Mouse (Mus musculus): ENCODE results near the gene Agpat2.

The Agpat2 gene

GRCm38 (mm10) chr2:26596898-26597297, 7.3 kb downstream of the Agpat2 start:
- DNase-seq (ENCODE audit: low spot score in 2 of 2), result no peak

DNA sequence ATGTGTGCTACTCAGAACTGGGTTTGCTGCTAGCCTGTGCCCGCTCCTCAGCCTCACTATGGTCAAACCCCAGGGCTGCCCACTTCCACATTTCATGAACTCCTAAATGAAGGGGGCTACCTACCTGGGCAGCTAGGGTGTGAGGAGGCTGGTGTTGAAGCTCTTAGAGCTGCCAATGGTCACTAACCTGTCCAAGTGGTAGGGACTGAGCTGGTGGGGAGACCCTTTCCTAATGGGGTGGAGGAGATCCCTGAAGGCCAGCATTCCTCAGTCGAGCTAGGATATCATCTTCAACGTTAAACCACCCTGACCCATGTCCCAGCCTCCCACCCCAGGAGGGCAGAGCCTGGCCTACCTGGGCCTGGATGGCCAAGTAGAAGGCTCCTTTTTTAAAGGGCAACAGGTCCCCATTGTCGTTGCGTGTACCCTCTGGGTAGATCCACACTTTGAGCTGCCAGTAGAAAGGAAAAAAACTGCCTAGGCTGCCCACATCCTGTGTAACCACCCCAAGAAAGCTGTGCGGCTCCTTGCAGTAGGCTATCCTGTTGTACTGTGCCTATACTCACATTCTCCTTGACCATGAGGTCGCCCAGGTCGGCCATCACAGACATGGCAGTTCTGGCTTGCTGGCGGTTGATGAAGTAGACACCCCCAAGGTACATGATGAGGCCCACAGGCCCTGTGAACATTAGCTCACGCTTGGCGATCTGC, 8.3 kb downstream of the Agpat2 start:
- DNase-seq (ENCODE audit: low spot score in 2 of 2), result no peak

DNA sequence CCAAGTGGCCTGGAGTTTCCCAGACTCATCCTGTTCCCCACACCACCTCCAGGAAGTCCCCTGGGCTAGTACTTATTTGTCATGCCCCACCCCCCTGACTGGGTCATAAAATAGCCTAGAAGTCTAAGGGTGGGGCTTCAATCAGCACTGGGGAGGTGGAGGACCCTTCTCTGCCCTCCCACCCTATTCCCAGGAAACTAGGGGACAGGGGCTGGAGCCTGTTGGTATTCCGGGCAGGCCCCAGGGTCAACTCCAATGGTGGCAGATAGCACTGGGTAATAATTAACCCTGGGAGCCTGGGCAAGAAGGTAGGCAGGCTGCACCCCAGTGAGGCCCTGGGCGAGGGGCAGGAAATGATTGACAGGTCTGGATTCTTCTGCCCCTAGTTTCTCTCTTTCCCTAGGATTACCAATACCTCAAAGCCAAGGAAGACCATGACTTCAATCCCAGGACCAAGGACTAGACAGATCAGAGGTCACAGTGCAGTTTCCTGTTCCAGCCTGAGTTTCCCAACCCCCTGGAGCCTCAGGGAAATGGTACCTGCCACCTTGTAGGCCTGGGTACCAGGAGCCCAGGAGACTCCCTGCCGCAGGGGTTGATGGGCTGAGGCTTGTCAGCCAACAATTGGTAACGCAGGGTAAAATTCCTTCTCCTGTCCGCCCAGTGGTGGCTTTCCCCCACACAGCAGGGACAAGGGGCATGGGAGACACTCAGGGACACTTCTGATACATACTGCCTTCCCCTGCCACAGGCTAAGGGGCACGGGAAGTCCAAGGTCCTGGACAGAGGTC, 9.1 kb downstream of the Agpat2 start:
- DNase-seq (ENCODE audit: low spot score in 2 of 2), result no peak

- no peak for DNase-seq (ENCODE audit: low spot score in 2 of 2)
Measured at GRCm38 (mm10) chr2:26594461-26594933, 9.7 kb downstream of the Agpat2 start.

DNA sequence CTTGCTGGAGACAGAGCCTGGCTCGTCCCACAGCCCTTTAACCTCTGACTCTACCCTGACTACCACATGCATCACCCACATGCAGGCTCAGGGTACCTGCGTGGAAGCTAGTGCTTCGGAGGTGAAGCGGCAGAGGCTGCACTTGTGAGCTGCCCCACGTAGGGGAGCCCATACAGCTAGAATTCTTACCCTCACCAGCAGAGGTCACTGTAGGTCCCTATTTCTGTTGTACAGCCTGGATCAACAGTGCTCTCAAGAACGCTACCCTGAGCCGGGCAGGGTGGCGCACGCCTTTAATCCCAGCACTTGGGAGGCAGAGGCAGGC, 10.2 kb downstream of the Agpat2 start:
- DNase-seq (ENCODE audit: low spot score in 2 of 2), result peak; percentile 23 to 38

- DNase-seq (ENCODE audit: low spot score in 2 of 2), result no peak
Measured at GRCm38 (mm10) chr2:26593211-26594021, 10.8 kb downstream of the Agpat2 start.

GRCm38 (mm10) chr2:26591416-26591815, 12.8 kb downstream of the Agpat2 start:
- no peak for DNase-seq (ENCODE audit: low spot score in 2 of 2)

GRCm38 (mm10) chr2:26590962-26591361, 13.3 kb downstream of the Agpat2 start:
- no peak for DNase-seq (ENCODE audit: low spot score in 2 of 2)

GRCm38 (mm10) chr2:26590282-26590681, 13.9 kb downstream of the Agpat2 start:
- no peak for DNase-seq (ENCODE audit: low spot score in 2 of 2)

- DNase-seq (ENCODE audit: low spot score in 2 of 2), result no peak
Measured at GRCm38 (mm10) chr2:26589284-26589683, 14.9 kb downstream of the Agpat2 start.

- no peak for DNase-seq (ENCODE audit: low spot score in 2 of 2)
Measured at GRCm38 (mm10) chr2:26588573-26588972, 15.6 kb downstream of the Agpat2 start.

GRCm38 (mm10) chr2:26587044-26587405, 17.2 kb downstream of the Agpat2 start:
- peak in 1 of 2 experiments; percentile 16 for DNase-seq (ENCODE audit: low spot score in 2 of 2)

DNA sequence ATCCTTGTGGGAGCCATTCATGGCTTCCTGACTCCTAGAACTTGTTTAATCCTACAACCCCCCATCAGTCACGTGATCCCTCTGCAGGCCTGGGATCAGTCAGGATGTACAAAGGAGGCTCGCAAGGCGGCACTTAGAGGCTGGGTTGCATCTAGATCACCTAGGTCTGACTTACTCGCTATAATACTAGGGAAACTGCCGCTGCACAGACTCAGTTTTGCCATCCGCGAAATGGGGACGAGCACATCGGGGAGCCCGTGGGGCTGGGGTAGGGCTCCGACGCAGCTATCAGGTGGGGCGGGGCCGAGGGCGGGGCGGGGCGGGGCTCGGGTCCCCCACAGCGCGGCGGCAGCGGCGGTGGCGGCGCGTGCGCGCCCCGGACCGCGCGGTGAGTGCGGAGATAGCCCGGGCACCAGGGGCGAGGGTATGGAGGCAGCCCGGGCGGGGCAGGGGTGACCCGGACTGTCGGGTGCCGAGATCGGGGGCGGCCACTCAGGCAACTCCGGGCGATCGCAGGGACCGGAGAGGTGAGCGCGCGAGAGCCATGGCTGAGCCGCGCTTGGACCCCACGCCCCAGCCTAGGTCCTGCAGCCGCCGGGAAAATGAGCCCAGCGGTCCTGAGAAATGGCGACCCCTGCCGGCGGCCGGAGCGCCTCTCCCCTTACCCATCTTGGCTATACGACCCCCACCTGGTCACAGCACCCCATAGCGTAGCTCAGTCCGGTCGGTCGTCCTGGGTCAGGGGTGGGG, 17.7 kb downstream of the Agpat2 start, which contains the start of gene Gm20532:
Gm20532 (plus strand) TSS at position 346 of the 750 bp plus-strand sequence.
- DNase-seq (ENCODE audit: low spot score in 2 of 2), result peak; percentile 58

DNA sequence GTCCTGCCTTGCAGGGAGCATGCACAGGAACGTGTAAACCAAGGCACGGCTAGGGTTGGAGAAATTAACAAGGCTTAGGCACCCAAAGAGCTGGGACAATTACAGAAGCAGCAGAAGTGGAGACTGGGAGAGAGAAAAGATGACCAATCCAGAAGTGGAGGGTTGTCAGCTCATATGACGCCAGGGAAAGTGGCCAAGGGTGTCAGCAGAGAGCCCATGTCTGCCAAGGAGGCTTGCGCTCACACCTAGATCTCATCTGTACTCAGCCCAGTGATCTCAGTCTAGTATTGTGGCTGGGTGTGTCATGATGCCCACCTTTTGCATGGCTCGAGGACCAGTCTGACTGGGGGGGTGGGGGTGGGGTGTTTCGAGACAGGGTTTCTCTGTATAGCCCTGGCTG, 18.5 kb downstream of the Agpat2 start:
- no peak for DNase-seq (ENCODE audit: low spot score in 2 of 2)

DNA sequence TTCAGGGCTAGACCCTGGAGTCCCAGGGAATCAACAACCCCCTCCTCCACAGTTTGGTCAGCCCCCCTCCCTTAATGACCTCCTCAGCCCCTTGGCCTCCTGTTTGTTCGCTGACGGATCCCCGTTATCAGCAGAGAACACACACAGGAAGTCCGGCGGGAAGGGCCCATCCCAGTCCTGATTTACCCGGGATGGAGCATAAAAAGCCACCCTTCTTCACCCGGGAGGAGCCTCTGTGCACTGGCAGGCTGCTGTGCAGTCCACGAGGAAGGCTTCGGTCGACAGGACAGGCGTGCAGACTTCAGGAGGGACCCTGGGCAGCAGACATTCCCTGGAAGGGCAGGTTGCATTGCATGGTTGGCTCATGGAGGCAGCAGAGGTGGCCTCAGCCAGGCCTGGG, 20.6 kb downstream of the Agpat2 start:
- DNase-seq (ENCODE audit: low spot score in 2 of 2), result no peak

GRCm38 (mm10) chr2:26582741-26583140, 21.5 kb downstream of the Agpat2 start:
- DNase-seq (ENCODE audit: low spot score in 2 of 2), result no peak

GRCm38 (mm10) chr2:26582203-26582602, 22.0 kb downstream of the Agpat2 start:
- no peak for DNase-seq (ENCODE audit: low spot score in 2 of 2)

GRCm38 (mm10) chr2:26580751-26581150, 23.5 kb downstream of the Agpat2 start:
- no peak for DNase-seq (ENCODE audit: low spot score in 2 of 2)

GRCm38 (mm10) chr2:26579714-26580113, 24.5 kb downstream of the Agpat2 start, which contains the start of gene Egfl7:
Gene Egfl7 (plus strand): TSS chr2:26580014.
- DNase-seq (ENCODE audit: low spot score in 2 of 2), result no peak

DNA sequence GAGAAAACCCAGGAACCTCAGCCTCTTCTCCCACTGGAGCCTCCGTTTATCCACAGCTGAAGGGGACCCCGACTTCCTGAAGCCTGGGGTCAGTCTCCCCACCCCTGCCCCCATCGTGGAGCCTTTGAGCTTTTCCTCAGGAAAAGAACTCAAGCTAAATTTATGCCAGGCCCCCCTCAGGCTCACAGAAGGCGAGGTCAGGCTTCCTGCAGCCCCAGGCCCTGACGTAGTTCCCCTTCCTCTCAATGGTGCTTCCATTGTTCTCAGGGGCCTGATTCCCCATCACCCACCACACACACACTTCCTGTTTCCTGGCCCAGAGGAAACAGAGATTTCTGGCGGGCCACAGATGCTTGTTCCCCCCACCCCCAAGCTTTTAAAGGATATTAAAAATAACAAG, 25.8 kb downstream of the Agpat2 start:
- no peak for DNase-seq (ENCODE audit: low spot score in 2 of 2)

DNA sequence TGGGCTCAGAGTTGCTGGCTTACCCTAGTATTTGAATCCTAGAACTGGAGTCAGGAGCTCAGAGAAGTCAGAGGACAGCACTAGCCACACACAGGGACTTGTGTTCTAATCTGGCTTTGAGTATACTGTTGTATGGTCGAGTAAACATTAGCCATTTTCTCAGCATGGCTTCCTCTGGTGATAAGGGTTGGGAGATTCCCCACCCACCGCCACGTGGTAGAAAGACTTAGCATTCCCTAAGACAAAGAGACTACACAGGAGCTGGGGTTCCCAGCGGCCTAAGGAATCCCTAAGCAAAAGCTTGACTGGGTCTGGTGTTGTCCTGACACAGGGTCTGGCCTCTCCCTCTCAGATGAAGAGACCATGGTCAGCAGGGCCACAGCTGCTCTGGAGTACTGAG, 27.8 kb downstream of the Agpat2 start:
- DNase-seq (ENCODE audit: low spot score in 2 of 2), result no peak

- DNase-seq (ENCODE audit: low spot score in 2 of 2), result no peak
Measured at GRCm38 (mm10) chr2:26575865-26576264, 28.4 kb downstream of the Agpat2 start.

All from right cerebral cortex, adult 2 months (tissue).